ENCODE assay signal across 18 mouse cellular contexts in genomic region chr15:8676211-8676691, GRCm38 (mm10). TPM values are rescaled to one million over a fixed set of nuclear protein-coding genes. Genes with fewer than 3 reads are reported as not detected.
DNase-seq lines count a peak whose midpoint lies in the region; ATAC-seq and TF ChIP-seq lines count a peak whose summit lies in the region.
"Had no signal": no experiment of that assay in that cellular context is flagged by ENCODE, and none has a peak within 500 bp of the region (broad histone marks: within the 10 kb centered on the region; RNA-seq: fewer than 3 reads in every experiment).

No protein-coding gene starts in this region.

- WGBS in heart, adult 2 months = 39% methylated on average over 5 of the region's 5 CpGs
- WGBS in heart, embryonic 12.5 days = 12% methylated on average over 5 of the region's 5 CpGs
- 74% methylated on average over 5 of the region's 5 CpGs for WGBS in neural tube, embryonic 15.5 days

- no peak for TF ChIP-seq EP300 in heart, adult 2 months (IDR thresholded peaks at IDR 0.05; ENCODE audit: insufficient read depth, low read depth, low read length)
- peak; percentile 74 for TF ChIP-seq EP300 in CH12.LX (IDR thresholded peaks at IDR 0.05; ENCODE audit: low read length)

- no peaks in the 10 kb centered on the region for H3K4me1 ChIP-seq in heart, adult 2 months (ENCODE audit: control insufficient read depth, insufficient read depth, low read length)
- peaks cover 18 to 60% of the 10 kb centered on the region in 2 experiments for H3K4me1 ChIP-seq in CH12.LX (ENCODE audit: control insufficient read depth in 1 of 2, insufficient read depth in 2 of 2)
- peaks cover 25% of the 10 kb centered on the region for H3K4me1 ChIP-seq in heart, embryonic 12.5 days (replicated peaks)
- no peaks in the 10 kb centered on the region for H3K4me1 ChIP-seq in neural tube, embryonic 15.5 days
- H3K4me1 ChIP-seq: limb, embryonic 12.5 days; liver, embryonic 13.5 days; midbrain, embryonic 13.5 days had no signal

- no peak overlapping the region for H3K4me3 ChIP-seq in heart, adult 2 months
- H3K4me3 ChIP-seq in CH12.LX (replicated peaks in 1 of 3; ENCODE audit: low read depth in 2 of 3, low read length in 2 of 3, poor library complexity in 1 of 3) = peak overlapping the region; percentile 33 to 51 (median 39)
- no peak overlapping the region for H3K4me3 ChIP-seq in heart, embryonic 12.5 days
- no peak overlapping the region for H3K4me3 ChIP-seq in neural tube, embryonic 15.5 days (replicated peaks)
- H3K4me3 ChIP-seq: limb, embryonic 12.5 days; liver, embryonic 13.5 days; midbrain, embryonic 13.5 days had no signal

- no peak for TF ChIP-seq POLR2A in heart, adult 2 months (IDR thresholded peaks at IDR 0.05; ENCODE audit: insufficient read depth, low read depth, low read length)
- TF ChIP-seq POLR2A in CH12.LX (IDR thresholded peaks at IDR 0.05; ENCODE audit: low read depth, low read length) = no peak

- dilution Hi-C loops in CH12.LX (cut with MboI; ENCODE audit: extremely low pct_ligation_motif_present, extremely low pct_unique_long_range_greater_than_20kb, low sequenced_read_pairs) = no loop called here

- intact Hi-C loops in heart, adult 2 months (cut with DNase I) = no loop called here
- intact Hi-C loops in heart, postnatal 25 days (cut with DNase I) = no loop called here

- ATAC-seq in heart, embryonic 12.5 days (ENCODE audit: insufficient number of reproducible peaks, low FRiP score) = no peak
- no peak for ATAC-seq in neural tube, embryonic 15.5 days (ENCODE audit: low FRiP score)
- ATAC-seq: hindbrain, postnatal 0 days; midbrain, embryonic 13.5 days had no signal

- no peak for DNase-seq in heart, adult 2 months
- no peak for DNase-seq in heart, postnatal 25 days (ENCODE audit: low spot score)
- peak; percentile 71 for DNase-seq in CH12.LX (ENCODE audit: extremely low read depth)
- peak; percentile 44 for DNase-seq in lung, postnatal 36 days
- no peak for DNase-seq in cerebellum, adult 9-11 months
- DNase-seq: cerebellum, postnatal 25 days; gastrocnemius, postnatal 25 days; kidney, adult 18-20 months; kidney, postnatal 10 days; liver, embryonic 13.5 days; retina, postnatal 1 day; thymus, postnatal 4 days had no signal

- no peaks in the 10 kb centered on the region for H3K79me2 ChIP-seq in heart, adult 2 months (replicated peaks; ENCODE audit: control insufficient read depth, insufficient read depth, low read length)
- 0 out of 2 replicates have a peak, but pooled peaks cover under 1% of the 10 kb centered on the region for H3K79me2 ChIP-seq in CH12.LX (replicated peaks; ENCODE audit: control insufficient read depth, extremely low read depth, insufficient read depth, poor library complexity, severe bottlenecking)

- in situ Hi-C loops in CH12.LX (cut with MboI; ENCODE audit: low pct_ligation_motif_present, low pct_unique_long_range_greater_than_20kb, low sequenced_read_pairs) = no loop called here

- no peaks in the 10 kb centered on the region for H3K36me3 ChIP-seq in heart, adult 2 months (ENCODE audit: control insufficient read depth, insufficient read depth, low read length)
- H3K36me3 ChIP-seq in CH12.LX (replicated peaks in 1 of 2; ENCODE audit: control insufficient read depth in 1 of 2, insufficient read depth in 1 of 2, low read length in 1 of 2) = peaks cover 0 to 2% of the 10 kb centered on the region in 2 experiments
- H3K36me3 ChIP-seq in heart, embryonic 12.5 days = no peaks in the 10 kb centered on the region
- H3K36me3 ChIP-seq in neural tube, embryonic 15.5 days = no peaks in the 10 kb centered on the region
- H3K36me3 ChIP-seq: liver, embryonic 13.5 days; midbrain, embryonic 13.5 days had no signal

- H3K4me2 ChIP-seq in CH12.LX (ENCODE audit: insufficient read depth, low read depth, poor library complexity, severe bottlenecking) = peak overlapping the region; percentile 79
- peak overlapping the region; percentile 36 for H3K4me2 ChIP-seq in heart, embryonic 12.5 days
- H3K4me2 ChIP-seq in neural tube, embryonic 15.5 days = no peak overlapping the region
- H3K4me2 ChIP-seq: limb, embryonic 12.5 days; liver, embryonic 13.5 days; midbrain, embryonic 13.5 days had no signal

- TF ChIP-seq RAD21 in CH12.LX (IDR thresholded peaks at IDR 0.05; ENCODE audit: low read depth, low read length) = no peak

- H3K9me3 ChIP-seq in CH12.LX (replicated peaks; ENCODE audit: low read length) = no peaks in the 10 kb centered on the region
- H3K9me3 ChIP-seq in heart, embryonic 12.5 days (replicated peaks) = no peaks in the 10 kb centered on the region
- no peaks in the 10 kb centered on the region for H3K9me3 ChIP-seq in neural tube, embryonic 15.5 days (replicated peaks)
- H3K9me3 ChIP-seq: limb, embryonic 12.5 days; liver, embryonic 13.5 days; midbrain, embryonic 13.5 days had no signal

- H3K27ac ChIP-seq in heart, adult 2 months = 0 out of 2 replicates have a peak overlapping the region, but pooled peaks have one; percentile 5
- peak overlapping the region; percentile 82 for H3K27ac ChIP-seq in CH12.LX (ENCODE audit: insufficient read depth, low read depth)
- peak overlapping the region; percentile 70; the same call in 1 of the 2 replicates for H3K27ac ChIP-seq in heart, embryonic 12.5 days (ENCODE audit: poor library complexity, severe bottlenecking)
- no peak overlapping the region for H3K27ac ChIP-seq in neural tube, embryonic 15.5 days (replicated peaks)
- H3K27ac ChIP-seq: hindbrain, postnatal 0 days; limb, embryonic 12.5 days; liver, embryonic 13.5 days; midbrain, embryonic 13.5 days had no signal

- H3K27me3 ChIP-seq in heart, adult 2 months (ENCODE audit: control insufficient read depth, insufficient read depth, low read length) = no peaks in the 10 kb centered on the region
- H3K27me3 ChIP-seq in CH12.LX (replicated peaks) = no peaks in the 10 kb centered on the region
- no peaks in the 10 kb centered on the region for H3K27me3 ChIP-seq in heart, embryonic 12.5 days (replicated peaks)
- H3K27me3 ChIP-seq in neural tube, embryonic 15.5 days (replicated peaks) = no peaks in the 10 kb centered on the region
- H3K27me3 ChIP-seq: limb, embryonic 12.5 days; liver, embryonic 13.5 days; midbrain, embryonic 13.5 days had no signal

- TF ChIP-seq CTCF in heart, adult 2 months (IDR thresholded peaks at IDR 0.05) = no peak
- TF ChIP-seq CTCF in CH12.LX (conservative IDR thresholded peaks at IDR 0.05 in 1 of 2, IDR thresholded peaks at IDR 0.05 in 1 of 2; ENCODE audit: low read depth in 2 of 2, low read length in 2 of 2) = no peak

- no peak overlapping the region for H3K9ac ChIP-seq in heart, adult 2 months (ENCODE audit: low read depth, low read length)
- peak overlapping the region; percentile 31; the same call in 1 of the 2 replicates for H3K9ac ChIP-seq in CH12.LX (ENCODE audit: insufficient read depth, low read depth)
- H3K9ac ChIP-seq in heart, embryonic 12.5 days = no peak overlapping the region
- H3K9ac ChIP-seq in neural tube, embryonic 15.5 days (replicated peaks) = no peak overlapping the region
- H3K9ac ChIP-seq: limb, embryonic 12.5 days; liver, embryonic 13.5 days; midbrain, embryonic 13.5 days had no signal

TF ChIP-seq in CH12.LX, 34 proteins besides CTCF, POLR2A, EP300 and RAD21 (continues in another document):
- TF ChIP-seq E2F4 (IDR thresholded peaks at IDR 0.05; ENCODE audit: insufficient replicate concordance, low read depth, low read length) (no peak), USF1 (IDR thresholded peaks at IDR 0.05; ENCODE audit: low read depth, low read length) (no peak), JUND (conservative IDR thresholded peaks at IDR 0.05; ENCODE audit: low read depth, low read length) (peak; percentile 87), POLR2AphosphoS2 (IDR thresholded peaks at IDR 0.05; ENCODE audit: low read depth, low read length) (no peak), ETS1 (conservative IDR thresholded peaks at IDR 0.05; ENCODE audit: low read depth, low read length) (0 out of 2 replicates have a peak, but pooled peaks have one; percentile 37), SMC3 (IDR thresholded peaks at IDR 0.05; ENCODE audit: low read depth, low read length) (no peak), MAX (IDR thresholded peaks at IDR 0.05; ENCODE audit: low read length) (peak; percentile 60), KAT2A (IDR thresholded peaks at IDR 0.05; ENCODE audit: insufficient replicate concordance, low read length) (no peak), IRF4 (IDR thresholded peaks at IDR 0.05; ENCODE audit: low read depth, low read length) (peak; percentile 89), GABPA (IDR thresholded peaks at IDR 0.05; ENCODE audit: insufficient replicate concordance, low read depth, low read length) (no peak), PAX5 (IDR thresholded peaks at IDR 0.05; ENCODE audit: low read length) (no peak), CHD2 (IDR thresholded peaks at IDR 0.05; ENCODE audit: low read length) (no peak), ZC3H11A (IDR thresholded peaks at IDR 0.05; ENCODE audit: low read depth, low read length) (no peak), MAZ (IDR thresholded peaks at IDR 0.05; ENCODE audit: low read depth, low read length) (no peak), HCFC1 (IDR thresholded peaks at IDR 0.05; ENCODE audit: low read depth, low read length) (no peak), SIN3A (IDR thresholded peaks at IDR 0.05; ENCODE audit: low read length) (peak; percentile 78), NELFE (IDR thresholded peaks at IDR 0.05; ENCODE audit: low read depth, low read length) (no peak), MAFK (IDR thresholded peaks at IDR 0.05; ENCODE audit: insufficient replicate concordance, low read length) (no peak), ZNF384 (IDR thresholded peaks at IDR 0.05; ENCODE audit: low read depth, low read length) (peak; percentile 48), MYC (IDR thresholded peaks at IDR 0.05; ENCODE audit: low read depth, low read length) (peak; percentile 73), UBTF (IDR thresholded peaks at IDR 0.05; ENCODE audit: low read depth, low read length) (no peak), MXI1 (IDR thresholded peaks at IDR 0.05; ENCODE audit: low read depth, low read length) (peak; percentile 73; the same call in 1 of the 2 replicates), MEF2A (IDR thresholded peaks at IDR 0.05; ENCODE audit: borderline replicate concordance, low read depth, low read length) (no peak), BHLHE40 (IDR thresholded peaks at IDR 0.05; ENCODE audit: low read depth, low read length) (no peak), ELF1 (IDR thresholded peaks at IDR 0.05; ENCODE audit: low read depth, low read length) (no peak)

RNA-seq across cellular contexts. Expression of gene Slc1a3, which starts 34.3 kb away (rescaled TPM):
- 1 to 10 TPM; 1.6 to 1.9 TPM for total RNA-seq in heart, adult 2 months (2021)
- 2.5 and 5.3 TPM in 2 replicates for polyA plus RNA-seq in heart, adult 2 months (2012; rRNA removed)
- total RNA-seq in heart, postnatal 25 days (2021) = 1 to 10 TPM; 1.6 to 1.7 TPM
- total RNA-seq in CH12.LX (2012; rRNA removed) = 9.9 and 12.6 TPM in 2 replicates
- 6.5 and 8.2 TPM in 2 replicates for total RNA-seq in CH12.LX (2014; rRNA removed)
- polyA plus RNA-seq in CH12.LX (2012; ENCODE audit: insufficient read length, low read depth) = 3.7 and 4.5 TPM in 2 replicates
- 19.7 and 19.9 TPM in 2 replicates for polyA plus RNA-seq in heart, embryonic 12.5 days (2016; fragmentation: Nextera tagmentation; extraction: Ambion mirVana)
- 169 and 174 TPM in 2 replicates for polyA plus RNA-seq in neural tube, embryonic 15.5 days (2015; fragmentation: Nextera tagmentation; extraction: Ambion mirVana)
- total RNA-seq: neutrophil, adult 5-6 weeks had no signal

Comparison
In these comparisons a context has a peak if more than half of its experiments do, and no peak if none do; other contexts are left out.
1. DNase-seq: peak in CH12.LX (single experiment) and lung, postnatal 36 days (single experiment); none in heart, adult 2 months (0 of 2), heart, postnatal 25 days (single experiment) and cerebellum, adult 9-11 months (single experiment).
2. H3K4me3 ChIP-seq: peak in CH12.LX (3 of 3); none in heart, adult 2 months (single experiment), heart, embryonic 12.5 days (single experiment) and neural tube, embryonic 15.5 days (single experiment).